Mouse (Mus musculus): ENCODE measurements at regions not wholly inside any gene's neighbourhood (a gene's known extent, or its start where the extent isn't known, plus 50 kb on each side); places are given as distances from the start of the nearest gene placed in this dataset.

DNA sequence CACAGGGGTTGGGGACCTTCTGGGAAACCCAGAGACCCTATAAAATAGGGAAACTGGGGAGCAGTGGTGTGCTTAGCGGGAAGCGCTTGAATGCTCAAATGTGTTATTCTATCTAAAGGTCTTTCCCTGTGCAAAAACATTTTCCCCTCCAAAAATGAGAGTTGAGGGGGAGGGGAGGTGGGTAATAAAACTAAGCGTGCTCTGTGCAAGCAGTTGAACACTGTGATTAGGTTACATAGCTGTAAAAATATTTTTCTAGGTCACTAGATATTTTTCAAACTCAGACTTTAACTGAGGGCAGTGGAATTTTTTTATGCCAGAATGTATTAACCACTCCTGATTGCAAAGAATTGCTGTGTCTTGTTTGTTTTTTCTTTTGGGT, 77.0 kb upstream of the Tbl1x start:
- no peak for DNase-seq (ENCODE audit: low spot score)

DNA sequence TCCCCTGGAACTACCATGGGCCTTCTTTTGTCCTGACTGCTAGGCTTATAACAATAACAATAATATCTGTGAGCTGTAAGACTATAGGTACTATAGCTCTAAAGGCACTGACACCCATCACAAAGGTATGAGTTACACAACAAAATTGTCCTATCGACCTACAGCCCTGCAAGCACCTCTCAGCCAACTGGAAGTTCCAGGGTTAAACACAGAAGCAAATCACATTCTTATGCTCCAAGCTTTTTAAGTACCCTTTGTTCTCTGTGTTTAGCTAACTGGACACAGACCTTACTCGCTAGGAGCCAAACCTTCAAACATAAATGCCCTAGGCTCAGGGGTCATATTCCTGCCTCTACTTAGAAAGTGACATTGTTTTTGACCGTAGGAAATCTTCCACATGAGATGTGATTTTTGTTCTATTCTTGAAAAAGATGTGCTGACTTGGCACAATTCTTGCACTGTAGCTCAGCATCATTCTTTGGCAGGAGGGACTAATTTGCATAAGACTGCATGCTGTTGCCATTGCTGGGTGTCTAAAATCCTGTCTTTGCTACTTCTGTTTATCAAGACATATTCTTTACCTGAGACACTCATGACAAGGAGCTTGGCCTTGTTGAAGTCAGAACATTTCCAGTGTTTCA, 66.8 kb upstream of the Tbl1x start:
- DNase-seq (ENCODE audit: low spot score), result no peak

DNA sequence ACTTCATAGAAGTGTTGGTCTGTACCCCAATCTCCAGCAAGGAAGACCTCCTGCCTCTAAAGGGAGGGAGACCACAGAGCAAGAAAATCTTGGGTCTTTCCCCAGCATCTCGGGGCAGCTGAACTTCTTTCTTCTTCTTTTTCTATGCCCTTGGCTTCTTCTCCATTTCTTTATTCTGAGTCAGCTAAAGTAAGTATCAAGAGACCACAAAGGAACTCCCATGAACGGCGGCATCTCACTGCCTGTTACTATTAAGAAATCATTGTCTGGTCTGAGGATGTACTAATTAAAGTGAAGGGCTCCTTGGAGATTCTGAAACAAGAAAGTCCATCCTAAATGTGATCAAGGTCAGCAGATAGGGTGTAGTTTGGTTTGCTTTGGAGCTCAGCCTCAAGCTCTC, 64.1 kb upstream of the Tbl1x start:
- DNase-seq (ENCODE audit: low spot score), result no peak

DNA sequence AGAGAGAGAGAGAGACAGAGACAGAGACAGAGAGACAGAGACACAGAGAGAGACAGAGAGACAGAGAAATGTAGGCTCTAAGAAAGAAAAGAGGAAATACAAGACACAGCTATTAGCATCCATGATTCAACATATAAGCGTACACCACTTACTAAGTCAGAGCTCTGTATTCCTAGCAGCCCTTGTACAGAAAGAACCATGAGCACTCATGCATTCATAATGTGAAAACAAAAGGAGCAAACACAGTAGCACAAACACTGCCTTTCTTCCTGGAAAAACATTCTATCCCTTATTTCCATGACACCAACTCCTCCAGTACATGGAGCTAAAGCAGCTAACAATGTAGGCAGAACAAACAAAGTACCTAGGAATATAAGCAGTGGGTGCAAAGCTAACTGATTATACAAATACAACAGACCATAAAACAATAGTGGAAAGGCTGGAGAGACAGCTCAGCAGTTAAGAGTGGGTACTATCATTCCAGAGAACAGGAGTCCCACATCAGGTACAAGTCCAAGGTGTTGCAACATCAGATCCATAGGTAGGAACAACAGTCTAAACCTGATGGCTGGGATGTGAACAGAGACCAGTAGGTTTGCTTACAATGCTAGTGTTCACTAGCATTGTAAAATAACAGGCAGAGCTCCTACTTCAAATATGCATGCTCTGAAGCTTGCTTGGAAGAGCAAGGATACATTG, 58.7 kb upstream of the Tbl1x start:
- no peak for DNase-seq (ENCODE audit: low spot score)

Measured in MN1 (cell line).